Mouse (Mus musculus): Measurements from ENCODE around the gene Cbfa2t3. TPM values are rescaled to one million over a fixed set of nuclear protein-coding genes. Genes with fewer than 3 reads are reported as not detected.

Gene Cbfa2t3
- polyA plus RNA-seq, 1 experiment from 2014 or later, result 4.7 TPM

GRCm38 (mm10) chr8:122665667-122666316, 33.1 kb downstream of the Cbfa2t3 start:
- no peaks in the 10 kb centered on the region for H3K36me3 ChIP-seq (ENCODE audit: insufficient read depth)
- peak overlapping the region; percentile 80 for H3K27ac ChIP-seq (ENCODE audit: low read depth)
- peak overlapping the region; percentile 35 for H3K4me2 ChIP-seq
- ATAC-seq (ENCODE audit: insufficient read depth), result peak; percentile 45
- H3K4me1 ChIP-seq (ENCODE audit: insufficient read depth), result peaks cover 27% of the 10 kb centered on the region
- DNase-seq, result peak; percentile 77
- H3K4me3 ChIP-seq (ENCODE audit: low read depth, low read length), result no peak overlapping the region
- no peak for TF ChIP-seq CTCF (IDR thresholded peaks at IDR 0.05; ENCODE audit: low read depth)
- WGBS, result 49% methylated on average over 12 of the region's 14 CpGs
- H3K27me3 ChIP-seq (ENCODE audit: insufficient read depth, low read length), result peaks cover 7% of the 10 kb centered on the region
- no peak overlapping the region for H3K9ac ChIP-seq
- no peaks in the 10 kb centered on the region for H3K9me3 ChIP-seq (ENCODE audit: low read depth, low read length)

GRCm38 (mm10) chr8:122665221-122665620, 33.7 kb downstream of the Cbfa2t3 start:
- Histone ChIP-seq H3K27ac (ENCODE audit: low read depth) (peak overlapping the region; percentile 80), H3K9ac (no peak overlapping the region), H3K36me3 (ENCODE audit: insufficient read depth) (no peaks in the 10 kb centered on the region), H3K27me3 (ENCODE audit: insufficient read depth, low read length) (peaks cover 3% of the 10 kb centered on the region; the same call in 1 of the 2 replicates), H3K9me3 (ENCODE audit: low read depth, low read length) (no peaks in the 10 kb centered on the region), H3K4me3 (ENCODE audit: low read depth, low read length) (no peak overlapping the region), H3K4me1 (ENCODE audit: insufficient read depth) (peaks cover 27% of the 10 kb centered on the region), H3K4me2 (peak overlapping the region; percentile 35)
- ATAC-seq (ENCODE audit: insufficient read depth) (peak; percentile 48; the same call in 1 of the 2 replicates), DNase-seq (peak; percentile 74)
- WGBS, result 29% methylated on average over 8 of the region's 8 CpGs
- TF ChIP-seq CTCF (IDR thresholded peaks at IDR 0.05; ENCODE audit: low read depth), result peak; percentile 15; the same call in 1 of the 2 replicates

GRCm38 (mm10) chr8:122663670-122664069, 35.2 kb downstream of the Cbfa2t3 start:
- ATAC-seq (ENCODE audit: insufficient read depth), result no peak
- no peak overlapping the region for H3K9ac ChIP-seq
- H3K4me1 ChIP-seq (ENCODE audit: insufficient read depth), result peaks cover 27% of the 10 kb centered on the region

GRCm38 (mm10) chr8:122663106-122663505, 35.8 kb downstream of the Cbfa2t3 start:
- 55% methylated on average over 3 of the region's 3 CpGs for WGBS
- Histone ChIP-seq H3K4me3 (ENCODE audit: low read depth, low read length) (no peak overlapping the region), H3K9me3 (ENCODE audit: low read depth, low read length) (no peaks in the 10 kb centered on the region), H3K36me3 (ENCODE audit: insufficient read depth) (no peaks in the 10 kb centered on the region), H3K27me3 (ENCODE audit: insufficient read depth, low read length) (no peaks in the 10 kb centered on the region), H3K4me1 (ENCODE audit: insufficient read depth) (peaks cover 32% of the 10 kb centered on the region), H3K9ac (no peak overlapping the region), H3K27ac (ENCODE audit: low read depth) (no peak overlapping the region), H3K4me2 (no peak overlapping the region)
- no peak for ATAC-seq (ENCODE audit: insufficient read depth)
- no peak for DNase-seq
- TF ChIP-seq CTCF (IDR thresholded peaks at IDR 0.05; ENCODE audit: low read depth), result no peak

More at GRCm38 (mm10) chr8:122663670-122664069, 35.2 kb downstream of the Cbfa2t3 start:
- Histone ChIP-seq H3K4me2 (no peak overlapping the region), H3K4me3 (ENCODE audit: low read depth, low read length) (no peak overlapping the region), H3K9me3 (ENCODE audit: low read depth, low read length) (no peaks in the 10 kb centered on the region), H3K36me3 (ENCODE audit: insufficient read depth) (no peaks in the 10 kb centered on the region), H3K27me3 (ENCODE audit: insufficient read depth, low read length) (no peaks in the 10 kb centered on the region), H3K27ac (ENCODE audit: low read depth) (no peak overlapping the region)
- DNase-seq, result no peak
- 53% methylated on average over 5 of the region's 5 CpGs for WGBS
- TF ChIP-seq CTCF (IDR thresholded peaks at IDR 0.05; ENCODE audit: low read depth), result no peak

GRCm38 (mm10) chr8:122661894-122662293, 37.0 kb downstream of the Cbfa2t3 start:
- H3K9me3 ChIP-seq (ENCODE audit: low read depth, low read length), result no peaks in the 10 kb centered on the region
- no peak overlapping the region for H3K27ac ChIP-seq (ENCODE audit: low read depth)
- H3K27me3 ChIP-seq (ENCODE audit: insufficient read depth, low read length), result no peaks in the 10 kb centered on the region
- H3K36me3 ChIP-seq (ENCODE audit: insufficient read depth), result no peaks in the 10 kb centered on the region
- H3K4me1 ChIP-seq (ENCODE audit: insufficient read depth), result peaks cover 30% of the 10 kb centered on the region
- no peak overlapping the region for H3K4me3 ChIP-seq (ENCODE audit: low read depth, low read length)
- ATAC-seq (ENCODE audit: insufficient read depth) (no peak), DNase-seq (no peak)
- TF ChIP-seq CTCF (IDR thresholded peaks at IDR 0.05; ENCODE audit: low read depth), result no peak
- 60% methylated on average over 2 of the region's 2 CpGs for WGBS
- no peak overlapping the region for H3K4me2 ChIP-seq
- H3K9ac ChIP-seq, result no peak overlapping the region

- H3K36me3 ChIP-seq (ENCODE audit: insufficient read depth), result no peaks in the 10 kb centered on the region
- peak; percentile 85 for ATAC-seq (ENCODE audit: insufficient read depth)
- no peak overlapping the region for H3K9ac ChIP-seq
- TF ChIP-seq CTCF (IDR thresholded peaks at IDR 0.05; ENCODE audit: low read depth), result no peak
- H3K27ac ChIP-seq (ENCODE audit: low read depth), result peak overlapping the region; percentile 65; the same call in 1 of the 2 replicates
- H3K4me1 ChIP-seq (ENCODE audit: insufficient read depth), result peaks cover 25% of the 10 kb centered on the region
- no peaks in the 10 kb centered on the region for H3K9me3 ChIP-seq (ENCODE audit: low read depth, low read length)
- H3K27me3 ChIP-seq (ENCODE audit: insufficient read depth, low read length), result no peaks in the 10 kb centered on the region
- peak overlapping the region; percentile 29 for H3K4me2 ChIP-seq
- H3K4me3 ChIP-seq (ENCODE audit: low read depth, low read length), result no peak overlapping the region
- 11% methylated on average over 7 of the region's 7 CpGs for WGBS
- DNase-seq, result peak; percentile 91
Measured at GRCm38 (mm10) chr8:122661138-122661537, 37.8 kb downstream of the Cbfa2t3 start.

GRCm38 (mm10) chr8:122660022-122660421, 38.9 kb downstream of the Cbfa2t3 start:
- Histone ChIP-seq H3K36me3 (ENCODE audit: insufficient read depth) (no peaks in the 10 kb centered on the region), H3K4me1 (ENCODE audit: insufficient read depth) (peaks cover 24% of the 10 kb centered on the region), H3K9me3 (ENCODE audit: low read depth, low read length) (no peaks in the 10 kb centered on the region), H3K4me3 (ENCODE audit: low read depth, low read length) (no peak overlapping the region), H3K27me3 (ENCODE audit: insufficient read depth, low read length) (no peaks in the 10 kb centered on the region), H3K27ac (ENCODE audit: low read depth) (no peak overlapping the region), H3K9ac (no peak overlapping the region), H3K4me2 (no peak overlapping the region)
- TF ChIP-seq CTCF (IDR thresholded peaks at IDR 0.05; ENCODE audit: low read depth), result peak; percentile 68
- no peak for DNase-seq
- ATAC-seq (ENCODE audit: insufficient read depth), result no peak
- WGBS, result 78% methylated on average over 2 of the region's 2 CpGs
